Mouse (Mus musculus) megakaryocyte, embryonic 14.5 days (primary cell): ENCODE results near the gene Tmem199. TPM values are rescaled to one million over a fixed set of nuclear protein-coding genes. Genes with fewer than 3 reads are reported as not detected.

Experiments
- H3K27me3 ChIP-seq: replicated peaks from 2 replicates; pipeline ENCODE3; 2012; ENCODE audit warnings: inconsistent platforms
- H3K36me3 ChIP-seq: replicated peaks from 2 replicates; pipeline ENCODE3; 2012; ENCODE audit warnings: low read length, inconsistent platforms, mixed read lengths
- H3K4me1 ChIP-seq: 2 replicates; pipeline ENCODE4 v1.6.1; 2012; ENCODE audit warnings: inconsistent platforms
- H3K4me3 ChIP-seq: replicated peaks from 2 replicates; pipeline ENCODE3; 2012; ENCODE audit warnings: moderate library complexity, mild to moderate bottlenecking, inconsistent platforms
- H3K9me3 ChIP-seq: 2 replicates; pipeline ENCODE4 v1.6.1; 2012; ENCODE audit warnings: inconsistent platforms
- FLI1 ChIP-seq: IDR thresholded peaks from 2 replicates; pipeline ENCODE4 v1.6.1; 2012; ENCODE audit warnings: low read length, inconsistent platforms, mixed read lengths
- GATA1 ChIP-seq: IDR thresholded peaks from 3 replicates; pipeline ENCODE4 v1.6.1; 2012; ENCODE audit warnings: mixed read lengths, low read length, inconsistent platforms, borderline replicate concordance
- polyA plus RNA-seq: library from polyadenylated mRNA; stranded (reverse); fragments of >175 nt; gene quantifications from 2 replicates; pipeline ENCODE4 v1.2.3, GENCODE M21; 2012; ENCODE audit warnings: low replicate concordance; ENCODE audit not compliant: insufficient read depth

Tmem199 gene
- polyA plus RNA-seq, 1 experiment = 12.0 TPM

DNA sequence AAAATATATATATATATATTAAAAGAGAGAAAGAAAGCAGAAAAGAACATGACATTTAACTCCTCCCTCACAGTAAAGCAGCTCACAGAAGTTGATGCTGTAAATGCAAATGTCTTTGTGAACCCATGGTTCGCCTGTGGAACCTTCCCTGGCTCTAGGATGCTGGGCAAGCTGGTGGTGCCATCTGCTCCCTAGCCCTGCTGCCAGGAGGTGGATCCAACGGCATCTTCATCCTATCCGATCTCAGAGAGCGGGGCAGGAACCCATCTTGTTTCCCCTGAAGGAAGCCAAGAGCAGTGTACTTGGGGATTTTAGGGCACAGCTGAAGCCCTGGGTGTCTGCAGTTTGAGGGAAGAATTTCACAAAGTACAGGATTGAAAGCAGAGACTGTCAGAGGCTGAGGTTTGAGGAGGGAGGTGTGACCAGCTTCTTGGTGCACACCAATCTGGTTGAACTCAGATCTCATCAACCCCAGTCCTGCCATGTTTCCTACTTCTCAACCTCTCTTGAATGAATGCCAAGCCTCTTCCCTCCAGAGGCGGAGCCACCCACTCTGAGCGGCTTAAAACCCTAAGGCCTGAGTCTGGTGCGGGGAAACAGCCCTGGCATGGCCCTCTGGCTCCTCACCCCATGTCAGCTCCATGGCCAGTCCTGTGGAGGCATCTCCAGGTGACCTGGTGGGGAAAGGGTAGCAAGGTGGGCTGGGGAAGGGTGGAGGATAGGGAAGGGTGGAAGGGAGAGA, 8.9 kb downstream of the Tmem199 start, which contains the start of gene Sebox:
TSS of gene Sebox (plus strand) at position 539 of the 742 bp plus-strand sequence.
- peaks cover 50% of the 10 kb centered on the region for H3K27me3 ChIP-seq
- TF ChIP-seq GATA1 = no peak
- TF ChIP-seq FLI1 = no peak
- H3K36me3 ChIP-seq = peaks cover 35% of the 10 kb centered on the region
- H3K4me1 ChIP-seq = peaks cover 6% of the 10 kb centered on the region
- H3K9me3 ChIP-seq = no peaks in the 10 kb centered on the region
- no peak within 1 kb of the TSS for H3K4me3 ChIP-seq

GRCm38 (mm10) chr11:78501529-78501928, 10.4 kb downstream of the Tmem199 start:
- TF ChIP-seq FLI1 (no peak), GATA1 (no peak)
- H3K27me3 ChIP-seq = peaks cover 63% of the 10 kb centered on the region

DNA sequence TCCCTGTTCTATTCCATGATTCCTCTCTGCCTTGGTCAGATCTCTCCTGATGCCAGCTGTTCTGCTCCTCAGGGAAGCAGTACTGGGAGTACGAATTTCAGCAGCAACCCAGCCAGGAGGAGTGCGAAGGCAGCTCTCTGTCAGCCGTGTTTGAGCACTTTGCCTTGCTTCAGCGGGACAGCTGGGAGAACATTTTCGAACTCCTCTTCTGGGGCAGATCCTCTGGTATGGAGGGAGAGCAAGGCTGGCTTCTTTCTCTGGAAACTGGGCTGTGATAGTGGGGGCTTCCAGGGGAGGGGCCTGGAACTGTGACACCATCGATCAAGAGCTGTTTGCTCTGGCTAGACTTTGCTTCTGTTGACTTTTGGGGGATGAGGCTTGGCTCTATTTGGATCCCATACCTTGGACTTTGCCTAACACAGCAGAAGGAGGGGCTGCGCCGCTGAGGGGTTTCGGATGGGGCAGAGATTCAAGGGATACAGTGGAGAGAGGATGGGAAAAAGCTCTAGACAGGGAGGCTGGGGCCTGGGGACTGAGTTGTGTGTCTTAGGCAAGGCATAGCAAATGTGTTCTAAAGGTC, 11.3 kb downstream of the Tmem199 start:
- no peak overlapping the region for H3K4me3 ChIP-seq
- peaks cover 25% of the 10 kb centered on the region for H3K4me1 ChIP-seq
- peaks cover 71% of the 10 kb centered on the region for H3K27me3 ChIP-seq
- H3K36me3 ChIP-seq = peaks cover 11% of the 10 kb centered on the region
- no peaks in the 10 kb centered on the region for H3K9me3 ChIP-seq
- no peak for TF ChIP-seq GATA1
- TF ChIP-seq FLI1 = no peak

More at GRCm38 (mm10) chr11:78501529-78501928, 10.4 kb downstream of the Tmem199 start:
- no peak overlapping the region for H3K4me3 ChIP-seq
- peaks cover 21% of the 10 kb centered on the region for H3K4me1 ChIP-seq
- peaks cover 19% of the 10 kb centered on the region for H3K36me3 ChIP-seq
- H3K9me3 ChIP-seq = no peaks in the 10 kb centered on the region

- H3K9me3 ChIP-seq = 0 out of 2 replicates have a peak, but pooled peaks cover 1% of the 10 kb centered on the region
- no peak overlapping the region for H3K4me3 ChIP-seq
- H3K27me3 ChIP-seq = peaks cover 82% of the 10 kb centered on the region
- peaks cover 25% of the 10 kb centered on the region for H3K4me1 ChIP-seq
- TF ChIP-seq GATA1 (no peak), FLI1 (no peak)
- H3K36me3 ChIP-seq = no peaks in the 10 kb centered on the region
Measured at GRCm38 (mm10) chr11:78499543-78499942, 12.4 kb downstream of the Tmem199 start.

DNA sequence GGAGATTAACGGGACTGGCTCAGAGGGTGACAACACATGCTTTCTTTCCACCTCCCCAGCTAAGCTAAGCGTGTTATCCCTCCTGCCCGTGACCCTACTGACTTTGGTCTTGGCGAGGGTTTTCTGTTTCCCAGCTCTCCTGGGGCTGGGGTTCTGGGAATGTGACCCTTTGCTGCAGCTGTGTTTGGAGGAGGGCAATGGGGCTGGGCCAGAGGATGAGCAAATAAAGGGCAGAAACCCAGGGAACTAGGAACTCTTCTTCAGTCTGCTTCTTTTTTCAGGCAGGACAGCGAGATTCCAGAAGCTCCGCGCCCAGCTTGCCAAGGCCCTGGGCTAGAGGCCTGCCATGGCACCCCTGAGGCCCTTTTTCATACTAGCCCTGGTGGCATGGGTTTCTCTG, 13.0 kb downstream of the Tmem199 start, which contains the start of gene Vtn:
TSS of gene Vtn (plus strand) at position 88 of the 400 bp plus-strand sequence.
- TF ChIP-seq GATA1 = no peak
- no peak for TF ChIP-seq FLI1
- 0 out of 2 replicates have a peak, but pooled peaks cover 7% of the 10 kb centered on the region for H3K9me3 ChIP-seq
- H3K27me3 ChIP-seq = peaks cover 87% of the 10 kb centered on the region
- H3K36me3 ChIP-seq = no peaks in the 10 kb centered on the region
- H3K4me3 ChIP-seq = peak within 1 kb of the TSS; percentile 90
- H3K4me1 ChIP-seq = peaks cover 25% of the 10 kb centered on the region

DNA sequence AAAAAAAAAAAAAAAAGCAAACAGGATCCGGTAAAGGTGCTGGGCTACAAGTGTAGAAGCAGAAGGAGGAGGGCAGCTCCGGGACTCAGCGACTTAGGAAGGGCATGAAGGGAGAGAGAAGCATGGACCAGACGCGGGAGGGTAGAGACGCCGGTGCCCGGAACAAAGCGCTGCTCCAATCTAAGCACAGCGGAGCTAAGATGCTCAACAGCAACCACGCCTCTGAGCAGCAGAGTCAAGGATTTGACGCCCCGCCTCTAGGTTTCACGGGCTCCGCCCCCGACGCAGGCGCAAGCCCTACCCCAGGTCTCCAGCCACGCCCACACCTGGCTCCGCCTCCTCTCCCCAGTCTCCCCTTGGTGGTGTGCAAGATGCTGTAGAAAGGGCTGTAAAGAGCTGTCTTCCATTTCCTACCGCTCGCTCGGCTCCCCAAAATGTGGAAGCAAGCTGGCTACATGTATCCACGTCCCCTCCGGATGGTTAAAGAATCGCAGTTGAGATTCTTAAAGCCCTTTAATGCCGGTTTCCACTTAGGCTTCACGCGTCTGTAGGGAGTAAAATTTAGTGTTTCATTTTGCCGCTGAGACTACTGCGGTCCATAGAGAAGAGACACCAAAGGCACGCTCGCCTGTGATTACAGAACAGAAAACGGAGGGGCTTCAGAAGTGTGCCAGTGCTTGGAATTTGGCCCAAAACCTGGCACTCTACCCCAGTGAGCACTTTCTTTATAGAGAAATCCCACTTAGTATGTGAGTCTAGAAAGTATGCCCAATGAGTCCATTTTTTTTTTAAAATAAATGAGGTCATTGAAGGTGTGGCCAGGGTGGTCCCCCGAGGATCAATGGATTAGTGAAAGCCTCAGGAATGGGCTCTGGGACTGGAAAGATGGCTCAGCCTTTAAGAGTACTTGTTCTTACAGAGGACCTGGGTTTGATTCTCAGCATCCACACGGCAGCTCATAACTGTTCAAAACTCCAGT, 14.1 kb downstream of the Tmem199 start, which contains the start of gene Sarm1:
TSS of gene Sarm1 (minus strand) at position 211 of the 979 bp plus-strand sequence.
- TF ChIP-seq FLI1 = no peak
- no peak for TF ChIP-seq GATA1
- peaks cover 81% of the 10 kb centered on the region for H3K27me3 ChIP-seq

DNA sequence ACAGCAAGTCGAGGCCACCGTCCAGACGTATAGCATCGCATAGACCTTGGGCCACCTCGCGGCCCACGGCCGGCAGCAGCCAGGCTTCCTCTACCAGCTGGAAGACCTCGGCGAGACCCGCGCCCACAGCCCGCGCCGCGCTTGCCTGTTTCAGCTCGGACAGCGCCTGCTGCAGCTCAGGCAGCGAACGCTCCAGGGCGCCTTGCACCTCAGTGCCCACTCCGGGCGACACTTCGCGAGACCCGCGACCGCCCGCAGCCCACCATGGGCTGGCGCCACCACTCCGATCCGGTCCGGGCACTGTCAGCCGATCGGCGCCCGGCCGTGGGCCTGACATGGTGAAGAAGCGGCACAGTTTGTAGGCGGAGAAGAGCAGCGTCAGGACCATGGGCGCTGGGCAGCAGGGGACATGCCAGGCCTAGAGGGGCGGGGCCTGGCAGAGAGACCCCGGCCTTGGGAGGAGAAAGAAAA, 14.9 kb downstream of the Tmem199 start:
- H3K27me3 ChIP-seq = peaks cover 79% of the 10 kb centered on the region
- H3K9me3 ChIP-seq = 0 out of 2 replicates have a peak, but pooled peaks cover 8% of the 10 kb centered on the region
- TF ChIP-seq FLI1 (no peak), GATA1 (no peak)
- H3K36me3 ChIP-seq = no peaks in the 10 kb centered on the region
- H3K4me1 ChIP-seq = peaks cover 21% of the 10 kb centered on the region
- H3K4me3 ChIP-seq = peak overlapping the region; percentile 90

More for the DNA sequence above, 14.1 kb downstream of the Tmem199 start, which contains the start of gene Sarm1:
- peak within 1 kb of the TSS; percentile 90 for H3K4me3 ChIP-seq
- peaks cover 21% of the 10 kb centered on the region for H3K4me1 ChIP-seq
- no peaks in the 10 kb centered on the region for H3K36me3 ChIP-seq
- H3K9me3 ChIP-seq = 0 out of 2 replicates have a peak, but pooled peaks cover 8% of the 10 kb centered on the region

DNA sequence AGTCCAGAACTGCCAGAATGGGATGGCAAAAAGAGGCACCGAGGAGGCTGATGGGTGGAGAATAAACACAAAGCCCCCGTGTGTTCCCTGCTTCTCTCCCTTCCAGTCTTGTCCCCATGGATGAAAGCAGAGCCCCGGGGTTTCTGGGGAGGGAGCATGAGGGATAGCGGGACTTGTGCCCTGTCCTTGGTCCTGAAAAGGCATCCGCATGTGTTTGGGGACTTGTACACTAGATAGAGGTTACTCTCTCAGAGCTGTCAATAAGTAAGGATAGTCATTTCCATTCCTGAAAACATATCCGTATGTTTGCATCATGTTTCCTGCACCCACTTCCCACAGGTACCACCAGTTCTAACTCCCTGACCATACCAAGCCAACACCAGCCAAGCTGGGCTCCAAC, 16.1 kb downstream of the Tmem199 start:
- no peak overlapping the region for H3K4me3 ChIP-seq
- no peaks in the 10 kb centered on the region for H3K36me3 ChIP-seq
- 0 out of 2 replicates have a peak, but pooled peaks cover 8% of the 10 kb centered on the region for H3K9me3 ChIP-seq
- peaks cover 24% of the 10 kb centered on the region for H3K4me1 ChIP-seq
- TF ChIP-seq GATA1 = no peak
- no peak for TF ChIP-seq FLI1
- H3K27me3 ChIP-seq = peaks cover 79% of the 10 kb centered on the region

DNA sequence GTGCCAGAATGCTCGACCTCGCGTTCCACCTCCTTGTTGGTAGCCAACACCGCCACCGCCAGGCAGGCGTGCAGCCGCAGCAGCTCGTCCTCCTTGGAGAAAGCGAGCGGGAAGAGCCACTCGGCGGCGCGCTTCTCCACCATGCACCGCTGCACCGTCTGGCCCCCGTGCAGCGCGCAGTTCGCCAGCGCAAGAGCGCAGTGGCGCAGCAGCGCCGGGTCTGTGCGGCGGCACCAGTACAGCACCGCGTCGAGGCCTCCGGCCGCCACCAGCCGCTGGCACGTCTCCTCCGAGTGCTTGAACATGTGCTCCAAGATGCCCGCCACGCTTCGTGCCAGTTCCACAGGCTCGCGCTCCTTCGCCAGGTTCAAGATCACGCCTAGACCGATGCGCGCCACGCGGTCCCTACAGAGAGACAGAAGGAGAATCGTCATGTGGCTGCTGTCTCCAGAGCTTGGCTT, 21.2 kb downstream of the Tmem199 start:
- Histone ChIP-seq H3K27me3 (peaks cover 81% of the 10 kb centered on the region), H3K4me1 (peaks cover 18% of the 10 kb centered on the region), H3K36me3 (no peaks in the 10 kb centered on the region), H3K4me3 (peak overlapping the region; percentile 85), H3K9me3 (peaks cover 19% of the 10 kb centered on the region)
- TF ChIP-seq FLI1 (no peak), GATA1 (no peak)
